Mouse (Mus musculus): Measurements from ENCODE around the gene Exoc3l4. TPM values are rescaled to one million over a fixed set of nuclear protein-coding genes. Genes with fewer than 3 reads are reported as not detected.

The Exoc3l4 gene
- total RNA-seq, 1 experiment from 2014 or later: not detected

DNA sequence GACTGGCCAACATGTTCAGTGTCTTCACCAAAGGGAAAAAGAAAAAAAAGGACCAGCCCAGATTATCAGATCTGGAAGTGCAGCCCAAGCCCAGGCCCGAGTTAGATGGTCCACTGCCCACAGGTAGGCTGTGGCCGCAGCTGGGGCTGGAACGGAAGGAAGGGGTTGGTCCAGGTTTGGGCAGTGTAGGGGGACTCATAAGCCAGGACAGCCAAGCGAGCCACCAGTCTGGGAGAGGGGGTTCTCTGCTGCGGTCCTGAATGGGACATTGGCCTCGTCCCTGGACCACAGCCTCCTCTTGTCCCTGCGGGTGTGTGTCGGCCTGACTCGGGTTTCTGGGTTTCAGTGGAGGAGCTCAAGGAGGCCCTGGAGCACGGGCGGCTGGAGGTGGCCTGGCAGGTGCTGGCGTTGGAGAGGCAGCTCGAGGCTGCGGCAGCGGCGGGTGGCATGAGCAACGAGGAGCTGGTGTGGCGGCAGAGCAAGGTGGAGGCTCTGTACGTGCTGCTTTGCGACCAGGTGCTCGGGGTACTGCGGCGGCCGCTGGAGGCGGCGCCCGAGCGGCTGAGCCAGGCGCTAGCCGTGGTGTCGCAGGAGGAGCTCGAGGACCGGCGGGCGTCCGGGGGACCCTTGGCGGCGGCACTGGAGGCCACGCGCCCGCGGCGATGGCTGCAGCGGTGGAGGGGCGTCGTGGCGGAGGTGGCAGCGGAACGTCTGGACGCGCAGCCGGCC, 28.5 kb downstream of the Exoc3l4 start:
- no peak for ATAC-seq (replicated peaks; ENCODE audit: insufficient number of reproducible peaks, low FRiP score, low TSS enrichment, poor library complexity, severe bottlenecking)

DNA sequence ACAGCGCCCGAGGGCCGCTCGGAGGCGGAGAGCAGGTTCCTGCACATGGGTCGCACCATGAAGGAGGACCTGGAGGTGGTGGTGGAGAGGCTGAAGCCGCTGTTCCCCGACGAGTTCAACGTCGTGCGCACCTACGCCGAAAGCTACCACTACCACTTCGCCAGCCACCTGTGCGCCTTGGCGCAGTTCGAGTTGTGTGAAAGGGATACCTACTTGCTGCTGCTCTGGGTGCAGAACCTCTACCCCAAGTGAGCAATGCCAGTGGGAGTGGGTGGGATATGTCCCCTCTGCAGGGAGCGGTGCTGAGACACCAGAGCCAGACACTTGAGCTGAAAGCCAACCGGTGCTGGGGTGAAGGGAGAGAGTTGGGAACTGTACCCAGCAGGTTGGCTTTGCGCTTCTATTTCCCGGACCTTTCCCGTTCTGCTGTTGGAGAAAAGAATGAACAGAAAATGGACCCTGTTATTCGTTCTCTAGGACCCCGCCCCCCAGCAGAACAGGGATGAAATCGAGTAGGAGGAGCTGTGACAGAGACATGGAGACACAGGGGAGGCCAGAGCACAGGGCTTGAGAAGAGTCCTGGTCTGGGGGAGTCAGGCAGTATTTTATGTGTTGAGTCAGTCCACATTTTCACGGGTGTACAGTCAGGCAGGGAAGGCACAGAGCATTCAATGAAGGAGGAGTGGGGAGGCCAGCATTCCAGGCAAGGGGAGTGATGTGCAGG, 29.2 kb downstream of the Exoc3l4 start:
- no peak for ATAC-seq (replicated peaks; ENCODE audit: insufficient number of reproducible peaks, low FRiP score, low TSS enrichment, poor library complexity, severe bottlenecking)

DNA sequence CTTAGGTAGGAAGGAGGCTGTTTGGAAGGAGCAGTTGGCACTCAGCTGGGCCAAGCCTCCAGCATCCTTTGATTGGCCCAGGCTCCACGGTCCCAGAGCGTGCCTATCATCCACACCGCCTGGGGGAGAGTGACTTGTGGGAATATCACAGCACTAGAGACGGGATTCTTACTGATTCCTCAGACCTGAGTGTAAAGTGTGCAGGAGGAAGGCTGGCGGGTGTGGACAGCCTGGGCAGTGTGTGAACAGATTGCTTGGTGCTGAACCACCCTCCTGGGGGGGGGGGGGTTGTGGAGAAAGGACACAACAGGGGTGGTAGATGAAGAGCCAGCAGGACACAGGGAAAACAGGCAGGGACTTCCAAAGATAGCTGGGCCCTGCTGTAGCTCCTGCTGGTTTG, 29.9 kb downstream of the Exoc3l4 start:
- ATAC-seq (replicated peaks; ENCODE audit: insufficient number of reproducible peaks, low FRiP score, low TSS enrichment, poor library complexity, severe bottlenecking): no peak

DNA sequence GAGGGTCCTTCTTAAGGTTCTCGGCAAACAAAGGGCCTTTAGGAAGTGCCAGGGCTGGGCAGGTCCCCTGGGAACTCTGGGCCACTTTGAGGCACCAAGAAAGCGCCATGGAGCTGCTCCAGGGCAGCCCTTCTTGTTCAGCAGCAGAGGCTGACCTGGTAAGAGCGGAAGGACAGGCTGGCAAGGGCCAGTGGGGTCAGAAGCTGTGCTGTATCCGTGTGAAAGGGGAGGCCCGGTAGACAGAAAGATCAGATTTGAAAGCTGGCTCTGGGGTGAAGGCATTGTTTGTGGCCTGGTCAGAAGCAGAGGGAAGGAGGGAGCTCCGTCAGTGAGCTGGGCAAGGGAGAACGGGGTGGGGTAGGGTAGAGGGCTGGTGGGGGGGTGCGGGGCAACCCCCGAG, 30.5 kb downstream of the Exoc3l4 start:
- no peak for ATAC-seq (replicated peaks; ENCODE audit: insufficient number of reproducible peaks, low FRiP score, low TSS enrichment, poor library complexity, severe bottlenecking)

DNA sequence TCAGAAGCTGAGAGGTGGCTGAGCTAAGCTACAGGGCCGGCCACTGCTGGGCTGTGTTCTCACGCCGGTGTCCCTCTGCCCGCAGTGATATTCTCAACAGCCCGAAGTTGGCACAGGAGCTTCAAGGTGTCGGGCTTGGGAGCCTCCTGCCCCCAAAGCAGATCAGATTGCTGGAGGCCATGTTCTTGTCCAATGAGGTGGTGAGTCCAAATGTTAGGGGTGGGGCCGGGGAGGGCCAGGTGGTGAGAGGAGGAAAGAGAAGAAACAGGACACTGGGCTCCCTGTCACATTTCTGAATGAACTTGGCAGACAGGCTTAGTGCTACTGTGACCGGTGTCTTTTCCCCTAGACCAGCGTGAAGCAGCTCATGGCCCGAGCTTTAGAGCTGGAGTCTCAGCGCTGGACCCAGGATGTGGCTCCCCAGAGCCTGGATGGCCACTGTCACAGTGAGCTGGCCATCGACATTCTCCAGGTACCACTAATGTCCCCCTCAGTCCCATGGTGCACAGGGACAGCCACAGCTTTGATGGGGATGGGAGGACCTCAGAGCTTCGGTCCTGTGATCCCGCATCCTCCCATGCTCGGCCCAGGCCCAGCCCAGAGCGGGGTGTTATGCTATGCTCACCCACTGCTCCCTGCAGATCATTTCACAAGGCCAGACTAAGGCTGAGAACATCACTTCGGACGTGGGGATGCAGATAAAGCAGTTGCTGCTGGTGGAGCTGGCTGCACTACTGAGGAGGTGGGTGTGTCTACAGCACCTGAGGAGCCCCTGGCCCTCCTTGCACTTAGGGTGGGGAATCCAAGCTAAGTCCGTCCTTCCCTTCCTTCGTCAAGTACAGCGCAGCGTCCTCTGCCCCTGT, 31.3 kb downstream of the Exoc3l4 start:
- ATAC-seq (replicated peaks; ENCODE audit: insufficient number of reproducible peaks, low FRiP score, low TSS enrichment, poor library complexity, severe bottlenecking): no peak

DNA sequence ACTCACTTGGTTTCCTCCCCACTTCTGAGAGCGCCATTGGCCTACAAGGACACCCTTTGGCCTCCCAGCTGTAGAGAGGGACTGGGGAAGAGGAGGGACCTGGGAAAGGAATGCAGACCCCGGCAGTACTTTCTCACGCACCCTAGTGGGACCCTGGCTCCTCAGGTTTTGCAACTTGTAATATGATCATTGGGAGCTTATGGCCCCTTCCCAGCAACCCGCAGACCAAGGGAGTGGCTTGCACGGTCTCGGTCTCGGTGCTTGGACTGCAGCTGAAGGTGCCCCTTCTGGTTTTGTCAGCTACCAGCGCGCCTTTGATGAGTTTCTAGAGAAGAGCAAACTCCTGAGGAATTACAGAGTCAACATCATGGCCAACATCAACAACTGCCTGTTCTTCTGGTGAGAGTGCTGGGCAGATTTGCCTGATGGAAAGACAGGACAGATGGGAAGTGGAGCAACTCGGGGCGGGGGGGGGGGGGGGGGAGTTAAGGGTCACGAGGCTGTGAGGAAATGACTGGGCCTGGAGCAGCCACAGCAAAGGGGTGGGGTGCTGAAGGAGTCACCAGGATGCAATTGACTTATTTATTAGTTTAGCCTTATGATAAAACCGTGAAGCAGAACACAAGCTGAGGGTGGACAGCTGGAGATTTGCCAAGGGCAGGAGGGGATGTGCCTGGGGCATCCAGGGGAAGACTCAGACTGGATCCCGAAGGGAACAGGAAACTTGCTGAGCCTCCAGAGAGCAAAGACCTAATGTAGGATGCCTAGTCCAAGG, 32.3 kb downstream of the Exoc3l4 start:
- ATAC-seq (replicated peaks; ENCODE audit: insufficient number of reproducible peaks, low FRiP score, low TSS enrichment, poor library complexity, severe bottlenecking): no peak

DNA sequence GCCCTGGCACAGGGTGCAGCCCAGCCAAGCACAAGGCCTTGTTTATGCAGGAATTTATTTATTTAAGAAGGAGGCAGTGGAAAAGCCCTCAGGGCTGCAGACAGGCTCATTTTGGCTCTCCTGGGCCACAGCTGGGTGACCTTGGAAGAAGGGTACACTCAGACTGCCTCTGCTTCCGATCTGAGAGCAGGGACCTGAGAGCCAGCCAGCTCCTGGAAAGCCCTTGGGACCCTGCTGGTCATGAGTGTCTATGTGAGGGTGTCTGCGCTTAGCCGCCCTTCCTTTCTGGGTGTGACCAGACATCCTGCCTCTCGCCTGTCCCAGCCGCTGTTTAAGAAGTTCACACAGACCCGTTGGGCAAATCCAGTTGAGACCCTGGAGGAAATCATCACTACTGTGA, 33.5 kb downstream of the Exoc3l4 start:
- no peak for ATAC-seq (replicated peaks; ENCODE audit: insufficient number of reproducible peaks, low FRiP score, low TSS enrichment, poor library complexity, severe bottlenecking)

DNA sequence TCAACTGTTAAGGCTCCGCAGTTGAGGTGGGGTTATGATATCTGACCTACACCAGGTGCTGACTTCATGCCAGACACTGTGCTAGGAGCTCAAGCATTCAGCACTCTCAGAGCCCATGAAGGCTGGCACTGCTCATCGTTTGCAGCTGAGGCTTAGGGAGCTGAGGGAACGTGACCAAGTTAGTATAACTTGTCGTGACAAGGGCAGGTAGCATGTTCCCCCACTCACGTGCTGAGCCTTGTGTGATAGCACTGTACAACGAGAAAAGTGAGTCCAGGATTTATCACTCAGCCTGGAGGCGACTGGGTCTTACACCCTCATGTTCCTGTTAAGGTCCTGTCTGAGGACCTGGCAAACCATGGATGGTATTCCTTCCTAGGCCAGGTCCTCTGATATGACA, 34.7 kb downstream of the Exoc3l4 start:
- ATAC-seq (replicated peaks; ENCODE audit: insufficient number of reproducible peaks, low FRiP score, low TSS enrichment, poor library complexity, severe bottlenecking): no peak

DNA sequence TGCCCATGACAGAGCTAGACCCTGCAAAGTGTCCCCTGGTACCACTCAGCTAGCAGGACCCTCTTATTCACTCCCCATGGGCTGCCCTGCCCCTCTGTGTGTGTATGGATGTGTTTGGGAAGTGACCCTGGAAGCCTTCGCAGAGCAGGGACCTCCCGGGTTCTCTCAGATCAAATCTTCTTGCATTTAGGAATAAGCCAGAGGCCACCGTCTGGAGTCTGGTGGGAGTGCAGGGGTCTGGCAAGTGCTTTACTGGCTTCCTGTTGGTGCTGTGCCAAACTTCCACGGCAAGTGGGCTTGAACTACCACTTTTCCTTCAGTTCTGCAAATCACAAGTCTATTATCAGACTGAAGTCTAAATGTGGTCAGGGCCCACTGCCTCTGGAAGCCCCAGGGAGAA, 37.2 kb downstream of the Exoc3l4 start:
- ATAC-seq (replicated peaks; ENCODE audit: insufficient number of reproducible peaks, low FRiP score, low TSS enrichment, poor library complexity, severe bottlenecking): no peak

DNA sequence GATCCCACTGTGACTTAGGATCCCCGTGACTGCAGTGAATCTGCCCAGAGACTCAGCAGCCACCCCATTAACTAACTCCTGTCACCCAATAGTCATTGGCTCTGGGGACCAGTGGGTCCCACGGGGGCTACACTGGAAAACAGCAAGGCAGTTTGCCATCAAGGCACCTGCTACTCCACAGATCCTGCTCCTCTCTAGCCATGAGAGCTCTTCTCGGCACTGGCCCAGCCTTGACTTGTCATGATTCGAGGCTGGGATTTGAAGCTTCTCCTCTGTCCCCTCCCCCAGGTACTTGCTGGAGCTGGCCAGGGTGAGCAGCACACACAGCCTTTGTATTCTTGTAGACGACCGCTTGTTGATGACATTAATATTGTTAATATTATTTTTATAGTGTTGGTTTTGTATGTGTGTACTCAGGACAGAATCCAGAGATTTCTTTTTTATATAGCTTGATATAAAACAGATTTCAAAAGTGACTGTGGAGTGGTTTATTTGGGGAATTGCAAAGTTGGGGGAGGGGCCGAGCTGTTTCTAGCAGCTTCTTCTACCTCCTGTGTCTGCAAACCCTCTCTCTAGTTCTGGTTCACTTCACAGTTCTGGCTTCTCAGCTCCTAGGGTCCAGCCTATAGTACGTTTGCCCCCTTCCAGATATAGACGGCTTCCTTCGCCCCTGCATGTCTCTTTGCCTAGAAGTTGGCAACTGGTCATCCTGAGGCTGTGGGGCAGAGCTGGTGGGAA, 37.9 kb downstream of the Exoc3l4 start:
- ATAC-seq (replicated peaks; ENCODE audit: insufficient number of reproducible peaks, low FRiP score, low TSS enrichment, poor library complexity, severe bottlenecking): no peak

DNA sequence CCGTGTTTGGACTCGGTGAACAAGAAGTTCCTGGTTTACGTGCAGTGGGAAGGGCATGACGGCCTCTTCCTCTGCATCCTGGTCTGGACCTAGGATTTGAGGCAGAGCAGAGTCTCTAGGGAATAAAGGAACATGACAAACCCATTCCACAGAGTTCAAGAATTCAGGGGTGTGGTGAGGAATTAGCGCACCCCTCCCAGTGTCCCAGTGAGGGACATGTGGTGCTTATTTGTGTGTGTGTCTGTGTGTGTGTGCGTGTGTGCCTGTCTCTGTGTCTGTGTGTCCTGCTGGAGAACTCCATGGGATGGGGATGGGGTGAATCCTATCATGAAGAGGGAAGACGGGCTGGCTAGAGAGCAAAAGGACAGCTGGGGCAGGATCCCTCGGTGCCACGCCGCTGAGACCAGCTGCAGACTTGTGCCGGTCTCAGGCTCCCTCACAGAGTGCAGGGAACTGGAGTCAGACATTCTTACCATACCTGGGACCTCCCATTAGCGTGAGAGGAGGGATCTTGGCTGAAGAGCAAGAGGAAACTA, 38.6 kb downstream of the Exoc3l4 start:
- ATAC-seq (replicated peaks; ENCODE audit: insufficient number of reproducible peaks, low FRiP score, low TSS enrichment, poor library complexity, severe bottlenecking): no peak

DNA sequence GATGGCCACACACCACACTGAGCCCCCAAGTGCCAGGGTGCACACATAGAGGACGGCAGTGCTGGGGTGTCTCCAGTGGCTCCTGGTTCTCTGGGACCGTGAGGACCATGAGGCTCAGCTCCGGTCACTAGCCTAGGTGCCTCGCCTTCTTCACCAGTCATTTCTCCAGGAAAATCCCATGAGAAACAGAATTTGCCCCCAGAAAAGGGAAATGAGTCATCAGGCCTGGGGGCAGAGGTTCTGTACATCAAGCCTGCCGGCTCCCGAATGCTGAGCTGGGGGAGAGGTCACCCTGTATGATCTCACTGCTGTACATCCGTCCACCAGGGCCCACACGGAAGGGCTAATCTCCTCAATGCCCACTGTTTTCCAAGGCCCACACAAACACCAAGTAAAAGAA, 39.0 kb downstream of the Exoc3l4 start:
- no peak for ATAC-seq (replicated peaks; ENCODE audit: insufficient number of reproducible peaks, low FRiP score, low TSS enrichment, poor library complexity, severe bottlenecking)

DNA sequence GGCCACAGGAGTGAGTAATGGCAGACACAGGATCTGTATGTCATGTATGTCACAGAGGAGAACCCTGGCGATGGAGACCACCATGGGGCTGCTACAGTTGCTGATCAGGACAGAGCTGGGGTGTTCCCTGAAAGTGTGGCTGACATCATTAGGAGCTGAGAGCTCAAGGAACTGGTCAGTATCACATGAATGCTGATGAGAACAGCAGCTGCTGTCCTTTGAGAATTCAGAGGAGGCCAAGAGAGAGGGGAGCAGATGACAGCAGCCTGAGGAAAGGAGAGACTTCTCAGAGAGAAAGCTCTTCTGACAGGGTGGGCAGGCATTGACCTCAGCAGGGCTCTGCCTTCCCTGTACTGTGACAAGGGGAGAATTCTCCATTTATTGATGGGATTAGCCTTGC, 40.9 kb downstream of the Exoc3l4 start:
- no peak for ATAC-seq (replicated peaks; ENCODE audit: insufficient number of reproducible peaks, low FRiP score, low TSS enrichment, poor library complexity, severe bottlenecking)

DNA sequence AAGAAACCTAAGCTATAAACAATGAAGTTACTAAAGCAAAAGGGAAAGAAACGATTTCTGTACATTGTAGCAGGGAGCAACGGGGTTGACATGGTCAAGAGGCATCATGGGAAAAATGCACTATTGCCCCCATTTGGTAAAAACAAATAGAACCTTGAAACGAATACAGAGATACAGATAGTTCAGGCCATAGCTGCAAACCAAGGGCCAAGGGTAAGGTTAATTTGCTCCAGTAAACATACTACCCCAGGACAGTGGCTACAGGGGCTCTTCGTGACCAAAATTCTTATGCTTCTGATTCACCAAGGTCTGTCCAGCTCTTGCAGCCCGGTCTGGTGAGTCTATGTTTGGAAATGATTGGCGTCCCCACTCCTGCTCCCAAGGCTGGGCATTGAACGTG, 46.8 kb downstream of the Exoc3l4 start:
- no peak for ATAC-seq (replicated peaks; ENCODE audit: insufficient number of reproducible peaks, low FRiP score, low TSS enrichment, poor library complexity, severe bottlenecking)

DNA sequence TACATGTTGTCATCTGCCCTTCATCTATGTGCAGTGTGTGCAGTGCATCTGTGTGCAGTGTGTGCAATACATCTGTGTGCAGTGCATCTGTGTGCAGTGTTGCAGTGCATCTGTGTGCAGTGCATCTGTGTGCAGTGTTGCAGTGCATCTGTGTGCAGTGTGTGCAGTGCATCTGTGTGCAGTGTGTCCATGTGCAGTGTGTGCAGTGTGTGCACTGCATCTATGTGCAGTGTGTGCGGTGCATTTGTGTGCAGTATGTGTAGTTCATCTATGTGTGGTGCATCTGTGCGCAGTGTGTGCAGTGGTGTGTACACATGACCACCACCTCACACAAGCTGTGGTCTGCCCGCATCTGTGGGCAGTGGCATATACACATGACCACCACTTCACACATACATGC, 49.6 kb downstream of the Exoc3l4 start:
- ATAC-seq (replicated peaks; ENCODE audit: insufficient number of reproducible peaks, low FRiP score, low TSS enrichment, poor library complexity, severe bottlenecking): no peak

DNA sequence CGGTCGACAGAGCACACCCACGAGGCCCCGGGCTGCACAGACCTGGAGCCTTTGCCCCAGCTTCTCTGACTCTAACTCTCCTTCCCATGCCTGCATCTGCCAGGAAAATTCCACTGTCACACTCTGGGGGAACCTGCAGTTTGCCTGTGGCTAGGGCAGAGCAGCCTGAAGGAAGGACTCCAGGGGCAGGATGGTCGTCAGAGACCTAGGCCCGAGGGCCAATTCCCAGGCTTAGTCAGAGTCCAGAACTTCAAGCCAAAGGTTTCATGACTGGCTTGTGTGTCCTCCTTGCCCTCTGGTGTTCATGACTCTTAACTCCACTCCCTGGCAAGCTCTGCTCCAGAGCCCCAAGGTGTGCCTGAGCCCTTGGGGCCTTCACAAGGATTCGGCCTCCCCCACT, 51.4 kb downstream of the Exoc3l4 start:
- no peak for ATAC-seq (replicated peaks; ENCODE audit: insufficient number of reproducible peaks, low FRiP score, low TSS enrichment, poor library complexity, severe bottlenecking)

DNA sequence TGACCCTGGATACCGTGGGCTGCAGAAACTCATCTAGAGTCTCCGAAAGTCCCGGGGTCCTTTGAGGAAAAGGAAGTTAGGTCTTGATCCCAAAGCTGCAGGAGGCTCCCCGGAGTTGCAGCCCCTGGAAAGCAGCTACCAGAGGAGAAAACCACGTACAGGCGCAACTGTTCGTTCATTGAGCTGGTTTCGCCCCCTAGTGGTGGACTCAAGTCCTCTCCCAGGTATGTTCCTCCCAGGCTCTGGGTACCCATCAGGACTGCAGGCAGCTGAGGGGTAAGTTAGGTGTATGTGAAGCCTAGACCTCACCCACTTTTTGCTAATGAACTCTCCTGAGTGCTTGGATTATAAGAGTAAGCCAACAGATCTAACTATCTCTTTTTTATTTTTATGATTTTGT, 52.7 kb downstream of the Exoc3l4 start:
- peak; percentile 62; the same call in 1 of the 2 replicates for ATAC-seq (replicated peaks; ENCODE audit: insufficient number of reproducible peaks, low FRiP score, low TSS enrichment, poor library complexity, severe bottlenecking)

DNA sequence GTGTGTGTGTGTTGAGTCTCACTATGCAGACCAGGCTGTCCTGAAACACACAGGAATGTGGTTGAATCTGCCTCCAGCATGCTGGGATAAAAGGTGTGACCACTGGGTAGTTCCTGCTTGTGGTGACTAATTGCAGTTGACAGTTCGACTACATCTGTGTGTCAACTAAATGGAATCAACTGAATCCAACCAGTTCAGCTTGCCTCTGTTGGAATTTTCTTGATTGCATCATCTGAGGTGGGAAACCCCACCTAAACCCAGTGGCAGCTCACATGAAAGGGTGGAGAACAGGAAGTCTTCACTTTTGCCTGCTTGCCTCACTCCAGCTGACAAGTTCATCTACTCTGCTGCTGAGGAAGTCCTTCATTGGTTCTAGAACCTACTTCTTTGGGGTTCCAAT, 54.3 kb downstream of the Exoc3l4 start:
- ATAC-seq (replicated peaks; ENCODE audit: insufficient number of reproducible peaks, low FRiP score, low TSS enrichment, poor library complexity, severe bottlenecking): no peak
